Comparison of ENCODE assay signal across 8 mouse cellular contexts in genomic region chr12:24682563-24682962, GRCm38 (mm10). TPM values are rescaled to one million over a fixed set of nuclear protein-coding genes. Genes with fewer than 3 reads are reported as not detected.
DNase-seq lines count a peak whose midpoint lies in the region; ATAC-seq and TF ChIP-seq lines count a peak whose summit lies in the region.

No protein-coding gene starts in this region.

- 8% methylated on average over 8 of the region's 8 CpGs for WGBS in liver, adult 2 months
- WGBS in liver, postnatal 0 days (ENCODE audit: insufficient replicate concordance) = 39% methylated on average over 8 of the region's 8 CpGs
- WGBS in heart, postnatal 0 days = 26% methylated on average over 8 of the region's 8 CpGs
- WGBS in stomach, embryonic 15.5 days = 35% methylated on average over 8 of the region's 8 CpGs
- 59% methylated on average over 8 of the region's 8 CpGs for WGBS in midbrain, embryonic 16.5 days

- ATAC-seq in liver, postnatal 0 days = no peak
- 0 out of 2 replicates have a peak, but pooled peaks have one; percentile 28 for ATAC-seq in heart, postnatal 0 days (ENCODE audit: insufficient read depth, low read depth)
- ATAC-seq in stomach, embryonic 15.5 days (ENCODE audit: insufficient read depth, low FRiP score, low read depth) = no peak
- no peak for ATAC-seq in activated CD4-positive, CD25-positive, alpha-beta regulatory T cell, adult 4 months
- ATAC-seq in midbrain, embryonic 16.5 days = no peak

- peak; percentile 97 for DNase-seq in liver, adult 2 months (ENCODE audit: extremely low read depth, low read depth, low spot score)
- no peak for DNase-seq in liver, postnatal 0 days
- DNase-seq in heart, postnatal 0 days (ENCODE audit: low spot score) = no peak
- no peak for DNase-seq in layer of hippocampus, adult 2 months (ENCODE audit: low spot score in 2 of 2)
- DNase-seq in cerebellum, postnatal 10 days = no peak

- peak overlapping the region; percentile 77 for H3K27ac ChIP-seq in liver, adult 2 months (replicated peaks; ENCODE audit: insufficient read depth, low read depth, low read length)
- no peak overlapping the region for H3K27ac ChIP-seq in liver, postnatal 0 days (ENCODE audit: low read depth)
- H3K27ac ChIP-seq in heart, postnatal 0 days (ENCODE audit: low read depth) = no peak overlapping the region
- peak overlapping the region; percentile 61; the same call in 1 of the 2 replicates for H3K27ac ChIP-seq in layer of hippocampus, adult 2 months
- peak overlapping the region; percentile 44; the same call in 1 of the 2 replicates for H3K27ac ChIP-seq in stomach, embryonic 15.5 days
- H3K27ac ChIP-seq in midbrain, embryonic 16.5 days (ENCODE audit: low read length) = no peak overlapping the region

- no peak for TF ChIP-seq CTCF in liver, adult 2 months (IDR thresholded peaks at IDR 0.05; ENCODE audit: low read depth, low read length)
- no peak for TF ChIP-seq CTCF in liver, postnatal 0 days (IDR thresholded peaks at IDR 0.05; ENCODE audit: low read depth)
- TF ChIP-seq CTCF in heart, postnatal 0 days (IDR thresholded peaks at IDR 0.05; ENCODE audit: low read depth) = no peak
- no peak for TF ChIP-seq CTCF in layer of hippocampus, adult 2 months (conservative IDR thresholded peaks at IDR 0.05)

- TF ChIP-seq POLR2A in liver, adult 2 months (IDR thresholded peaks at IDR 0.05; ENCODE audit: extremely low read depth, insufficient read depth, low read length) = no peak

- H3K9me3 ChIP-seq in liver, postnatal 0 days (ENCODE audit: low read length) = no peaks in the 10 kb centered on the region
- no peaks in the 10 kb centered on the region for H3K9me3 ChIP-seq in heart, postnatal 0 days (replicated peaks; ENCODE audit: control insufficient read depth, low read length)
- no peaks in the 10 kb centered on the region for H3K9me3 ChIP-seq in stomach, embryonic 15.5 days
- no peaks in the 10 kb centered on the region for H3K9me3 ChIP-seq in midbrain, embryonic 16.5 days (replicated peaks; ENCODE audit: control insufficient read depth, low read length, poor library complexity, severe bottlenecking)

- H3K4me1 ChIP-seq in liver, adult 2 months (ENCODE audit: control insufficient read depth, insufficient read depth, low read length) = peaks cover 28% of the 10 kb centered on the region
- H3K4me1 ChIP-seq in liver, postnatal 0 days (ENCODE audit: insufficient read depth) = peaks cover 14% of the 10 kb centered on the region
- peaks cover 13% of the 10 kb centered on the region for H3K4me1 ChIP-seq in heart, postnatal 0 days (ENCODE audit: control insufficient read depth, insufficient read depth)
- H3K4me1 ChIP-seq in stomach, embryonic 15.5 days = peaks cover 37% of the 10 kb centered on the region
- H3K4me1 ChIP-seq in midbrain, embryonic 16.5 days (ENCODE audit: control insufficient read depth, insufficient read depth, low read length) = peaks cover 13% of the 10 kb centered on the region

- H3K4me2 ChIP-seq in liver, postnatal 0 days (ENCODE audit: low read depth, low read length) = no peak overlapping the region
- peak overlapping the region; percentile 10; the same call in 1 of the 2 replicates for H3K4me2 ChIP-seq in heart, postnatal 0 days (ENCODE audit: low read depth, low read length)
- no peak overlapping the region; the same call in 1 of the 2 replicates for H3K4me2 ChIP-seq in stomach, embryonic 15.5 days
- H3K4me2 ChIP-seq in midbrain, embryonic 16.5 days (ENCODE audit: low read length) = no peak overlapping the region

- H3K27me3 ChIP-seq in liver, adult 2 months (ENCODE audit: control insufficient read depth, insufficient read depth, low read length) = no peaks in the 10 kb centered on the region
- H3K27me3 ChIP-seq in liver, postnatal 0 days (ENCODE audit: insufficient read depth, low read length) = peaks cover 33% of the 10 kb centered on the region
- peaks cover 9% of the 10 kb centered on the region; the same call in 1 of the 2 replicates for H3K27me3 ChIP-seq in heart, postnatal 0 days (ENCODE audit: control insufficient read depth, insufficient read depth, low read length)
- 0 out of 2 replicates have a peak, but pooled peaks cover 11% of the 10 kb centered on the region for H3K27me3 ChIP-seq in stomach, embryonic 15.5 days (replicated peaks)
- H3K27me3 ChIP-seq in midbrain, embryonic 16.5 days (ENCODE audit: control insufficient read depth, insufficient read depth, low read depth, low read length) = peaks cover 16% of the 10 kb centered on the region

- no peak overlapping the region for H3K4me3 ChIP-seq in liver, adult 2 months (ENCODE audit: insufficient read depth, low read depth, low read length)
- H3K4me3 ChIP-seq in liver, postnatal 0 days (ENCODE audit: low read depth, low read length) = no peak overlapping the region
- no peak overlapping the region for H3K4me3 ChIP-seq in heart, postnatal 0 days (ENCODE audit: low read depth, low read length)
- no peak overlapping the region for H3K4me3 ChIP-seq in layer of hippocampus, adult 2 months
- H3K4me3 ChIP-seq in stomach, embryonic 15.5 days (replicated peaks) = no peak overlapping the region
- H3K4me3 ChIP-seq in midbrain, embryonic 16.5 days (ENCODE audit: low read depth, low read length) = no peak overlapping the region

- TF ChIP-seq EP300 in liver, postnatal 0 days (IDR thresholded peaks at IDR 0.05; ENCODE audit: low read depth) = no peak
- TF ChIP-seq EP300 in heart, postnatal 0 days (IDR thresholded peaks at IDR 0.05; ENCODE audit: low read depth) = no peak

- no peaks in the 10 kb centered on the region for H3K36me3 ChIP-seq in liver, adult 2 months (ENCODE audit: control insufficient read depth, insufficient read depth, low read length)
- no peaks in the 10 kb centered on the region for H3K36me3 ChIP-seq in liver, postnatal 0 days (replicated peaks; ENCODE audit: insufficient read depth, low read length)
- H3K36me3 ChIP-seq in heart, postnatal 0 days (replicated peaks; ENCODE audit: control insufficient read depth, insufficient read depth, low read length) = no peaks in the 10 kb centered on the region
- H3K36me3 ChIP-seq in stomach, embryonic 15.5 days = no peaks in the 10 kb centered on the region
- no peaks in the 10 kb centered on the region for H3K36me3 ChIP-seq in midbrain, embryonic 16.5 days (ENCODE audit: control insufficient read depth, insufficient read depth, low read length)

- H3K79me2 ChIP-seq in liver, adult 2 months (ENCODE audit: control insufficient read depth, insufficient read depth, low read length) = peaks cover 4% of the 10 kb centered on the region; the same call in 1 of the 2 replicates

- peak overlapping the region; percentile 34 for H3K9ac ChIP-seq in liver, adult 2 months (ENCODE audit: low read depth, low read length)
- H3K9ac ChIP-seq in liver, postnatal 0 days (replicated peaks) = no peak overlapping the region
- H3K9ac ChIP-seq in heart, postnatal 0 days (replicated peaks; ENCODE audit: low read depth, low read length) = no peak overlapping the region
- no peak overlapping the region for H3K9ac ChIP-seq in stomach, embryonic 15.5 days
- no peak overlapping the region for H3K9ac ChIP-seq in midbrain, embryonic 16.5 days (ENCODE audit: low read depth, low read length)

RNA-seq across cellular contexts. Expression of gene Cys1, which starts 0.9 kb away (rescaled TPM):
- 2.8 and 3.1 TPM in 2 replicates for total RNA-seq in liver, adult 2 months (2014; rRNA removed)
- polyA plus RNA-seq in liver, adult 2 months (2012; rRNA removed) = 4.3 and 5.3 TPM in 2 replicates
- polyA plus RNA-seq in liver, postnatal 0 days (2015; fragmentation: Nextera tagmentation; extraction: Ambion mirVana) = 0.31 and 0.50 TPM in 2 replicates
- 2.5 and 3.8 TPM in 2 replicates for total RNA-seq in heart, postnatal 0 days (2014; rRNA removed; ENCODE audit: low replicate concordance)
- polyA plus RNA-seq in heart, postnatal 0 days (2015; fragmentation: Nextera tagmentation; extraction: Ambion mirVana) = 0.85 and 0.89 TPM in 2 replicates
- 10 to 100 TPM; 22.8 to 28.6 TPM for total RNA-seq in layer of hippocampus, adult 2 months (2021)
- polyA plus RNA-seq in stomach, embryonic 15.5 days (2015; fragmentation: Nextera tagmentation; extraction: Ambion mirVana) = 2.4 and 3.0 TPM in 2 replicates
- polyA plus RNA-seq in activated CD4-positive, CD25-positive, alpha-beta regulatory T cell, adult 4 months (2017; shearing (Covaris generic)) = under 1 TPM in 1 of 2 experiments, not detected in 1; 0.60 TPM
- 1.6 and 1.8 TPM in 2 replicates for polyA plus RNA-seq in midbrain, embryonic 16.5 days (2015; fragmentation: Nextera tagmentation; extraction: Ambion mirVana)

RNA-seq across cellular contexts. Expression of gene Rrm2, which starts 25.5 kb away (rescaled TPM):
- 2.8 and 3.8 TPM in 2 replicates for total RNA-seq in liver, adult 2 months (2014; rRNA removed)
- polyA plus RNA-seq in liver, adult 2 months (2012; rRNA removed) = 0.80 TPM in 2 replicates
- 235 and 276 TPM in 2 replicates for polyA plus RNA-seq in liver, postnatal 0 days (2015; fragmentation: Nextera tagmentation; extraction: Ambion mirVana)
- total RNA-seq in heart, postnatal 0 days (2014; rRNA removed; ENCODE audit: low replicate concordance) = 76.8 and 78.0 TPM in 2 replicates
- 81.8 and 90.3 TPM in 2 replicates for polyA plus RNA-seq in heart, postnatal 0 days (2015; fragmentation: Nextera tagmentation; extraction: Ambion mirVana)
- total RNA-seq in layer of hippocampus, adult 2 months (2021) = 1 to 10 TPM; 2.0 to 2.2 TPM
- 172 and 175 TPM in 2 replicates for polyA plus RNA-seq in stomach, embryonic 15.5 days (2015; fragmentation: Nextera tagmentation; extraction: Ambion mirVana)
- 100 to 1,000 TPM; 134 to 174 TPM for polyA plus RNA-seq in activated CD4-positive, CD25-positive, alpha-beta regulatory T cell, adult 4 months (2017; shearing (Covaris generic))
- polyA plus RNA-seq in midbrain, embryonic 16.5 days (2015; fragmentation: Nextera tagmentation; extraction: Ambion mirVana) = 37.5 and 41.4 TPM in 2 replicates

RNA-seq across cellular contexts. Expression of gene Klf11, which starts 31.5 kb away (rescaled TPM):
- 5.9 and 9.9 TPM in 2 replicates for total RNA-seq in liver, adult 2 months (2014; rRNA removed)
- 2.8 and 3.5 TPM in 2 replicates for polyA plus RNA-seq in liver, adult 2 months (2012; rRNA removed)
- 4.0 and 5.3 TPM in 2 replicates for polyA plus RNA-seq in liver, postnatal 0 days (2015; fragmentation: Nextera tagmentation; extraction: Ambion mirVana)
- 37.4 and 45.5 TPM in 2 replicates for total RNA-seq in heart, postnatal 0 days (2014; rRNA removed; ENCODE audit: low replicate concordance)
- polyA plus RNA-seq in heart, postnatal 0 days (2015; fragmentation: Nextera tagmentation; extraction: Ambion mirVana) = 16.5 and 25.4 TPM in 2 replicates
- total RNA-seq in layer of hippocampus, adult 2 months (2021) = 1 to 10 TPM; 3.9 to 4.4 TPM
- polyA plus RNA-seq in stomach, embryonic 15.5 days (2015; fragmentation: Nextera tagmentation; extraction: Ambion mirVana) = 11.2 and 12.0 TPM in 2 replicates
- 1 to 10 TPM; 2.0 to 2.1 TPM for polyA plus RNA-seq in activated CD4-positive, CD25-positive, alpha-beta regulatory T cell, adult 4 months (2017; shearing (Covaris generic))
- 21.4 and 22.6 TPM in 2 replicates for polyA plus RNA-seq in midbrain, embryonic 16.5 days (2015; fragmentation: Nextera tagmentation; extraction: Ambion mirVana)

Comparison
In these comparisons a context has a peak if more than half of its experiments do, and no peak if none do; other contexts are left out.
1. H3K27ac ChIP-seq: peak in liver, adult 2 months (single experiment), layer of hippocampus, adult 2 months (single experiment) and stomach, embryonic 15.5 days (single experiment); none in liver, postnatal 0 days (single experiment), heart, postnatal 0 days (single experiment) and midbrain, embryonic 16.5 days (single experiment).
2. RNA of gene Rrm2, which starts 25.5 kb away (polyA plus RNA-seq): 235 to 276 TPM in liver, postnatal 0 days, 134 to 174 TPM in activated CD4-positive, CD25-positive, alpha-beta regulatory T cell, adult 4 months, 172 to 175 TPM in stomach, embryonic 15.5 days, 81.8 to 90.3 TPM in heart, postnatal 0 days and 37.5 to 41.4 TPM in midbrain, embryonic 16.5 days; 0.80 TPM in liver, adult 2 months; every median in the first group is over 10 times any median in the second.